Mouse (Mus musculus): ENCODE measurements around the gene Spag5.
A peak's percentile ranks its signal among the peaks of the same experiment; 100 is the strongest.

DNA sequence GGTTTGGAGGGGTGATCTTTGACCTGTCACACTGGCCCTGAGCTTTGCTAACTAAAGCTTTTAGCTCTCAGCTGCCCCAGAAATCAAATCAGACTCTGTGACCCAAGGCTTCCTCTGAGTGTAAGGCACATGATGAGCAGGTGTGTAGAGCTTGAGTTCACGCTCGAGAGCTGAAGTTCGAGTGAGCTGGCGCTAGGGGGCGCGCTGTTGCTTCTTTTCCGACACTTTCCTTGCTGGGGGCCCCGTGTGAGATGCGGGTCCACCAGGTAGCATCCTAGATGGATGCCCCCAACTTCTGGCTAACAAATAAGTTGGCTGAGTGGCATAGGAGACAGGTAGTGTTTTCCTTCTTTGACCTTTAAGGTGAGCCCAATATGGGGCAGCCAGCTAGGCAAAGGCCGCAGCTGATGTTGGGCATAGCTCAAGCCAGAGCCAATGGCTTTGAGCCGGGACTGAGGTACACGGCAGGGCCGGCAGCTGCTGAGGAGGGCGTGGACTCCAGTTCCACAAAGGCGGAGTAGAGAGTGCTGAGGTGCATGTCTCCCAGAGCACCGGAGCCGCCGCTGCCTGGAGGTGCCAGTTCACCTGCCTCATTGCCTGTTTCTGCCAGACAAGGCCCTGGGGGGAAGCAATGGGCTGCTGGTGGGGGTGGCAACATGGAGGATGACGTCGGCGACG, 57.1 kb downstream of the Spag5 start:
- TF ChIP-seq EP300 (IDR thresholded peaks at IDR 0.05; ENCODE audit: low read depth) = no peak
- peak; percentile 29 for TF ChIP-seq CTCF (IDR thresholded peaks at IDR 0.05; ENCODE audit: low read depth)
